Mouse (Mus musculus): ENCODE data around the gene Slc35a5.
A peak's percentile ranks its signal among the peaks of the same experiment; 100 is the strongest.

Gene Slc35a5

GRCm38 (mm10) chr16:45158522-45159388 is at the start of gene Slc35a5, which contains the start of gene Atg3:
Slc35a5 (minus strand) TSS chr16:45158706.
Atg3 (plus strand) TSS chr16:45158785.
- peak; percentile 98 for DNase-seq (ENCODE audit: low spot score)

DNA sequence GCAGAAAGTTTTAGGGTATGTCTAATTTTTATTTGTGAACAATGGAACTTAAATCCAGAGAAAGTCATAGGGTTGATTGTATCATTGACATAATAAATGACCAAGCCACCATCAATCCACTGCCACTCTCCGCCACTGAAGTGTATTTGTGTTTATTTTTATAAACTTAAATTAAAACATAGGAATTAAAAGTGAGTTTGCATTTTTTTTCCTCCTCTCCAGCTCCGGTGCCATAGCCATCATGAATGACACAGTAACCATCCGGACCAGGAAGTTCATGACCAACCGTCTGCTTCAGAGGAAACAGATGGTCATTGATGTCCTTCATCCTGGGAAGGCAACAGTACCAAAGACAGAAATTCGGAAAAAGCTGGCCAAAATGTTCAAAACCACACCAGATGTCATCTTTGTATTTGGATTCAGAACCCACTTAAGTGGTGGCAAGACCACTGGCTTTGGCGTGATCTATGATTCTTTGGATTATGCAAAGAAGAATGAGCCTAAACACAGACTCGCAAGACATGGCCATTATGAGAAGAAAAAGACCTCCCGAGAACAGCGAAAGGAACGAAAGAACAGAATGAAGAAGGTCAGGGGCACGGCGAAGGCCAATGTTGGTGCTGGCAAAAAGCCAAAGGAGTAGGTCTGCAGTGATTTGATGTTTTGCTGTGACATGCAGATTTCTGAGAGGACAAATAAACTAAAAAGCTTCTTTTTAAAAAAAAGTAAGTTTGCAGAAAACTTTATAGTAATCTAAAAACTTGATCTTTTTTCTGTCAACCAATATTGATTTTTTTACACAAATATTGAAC is 46.6 kb upstream of the Slc35a5 start:
- DNase-seq (ENCODE audit: low spot score) = no peak

GRCm38 (mm10) chr16:45204438-45204837 is 45.9 kb upstream of the Slc35a5 start:
- no peak for DNase-seq (ENCODE audit: low spot score)

DNA sequence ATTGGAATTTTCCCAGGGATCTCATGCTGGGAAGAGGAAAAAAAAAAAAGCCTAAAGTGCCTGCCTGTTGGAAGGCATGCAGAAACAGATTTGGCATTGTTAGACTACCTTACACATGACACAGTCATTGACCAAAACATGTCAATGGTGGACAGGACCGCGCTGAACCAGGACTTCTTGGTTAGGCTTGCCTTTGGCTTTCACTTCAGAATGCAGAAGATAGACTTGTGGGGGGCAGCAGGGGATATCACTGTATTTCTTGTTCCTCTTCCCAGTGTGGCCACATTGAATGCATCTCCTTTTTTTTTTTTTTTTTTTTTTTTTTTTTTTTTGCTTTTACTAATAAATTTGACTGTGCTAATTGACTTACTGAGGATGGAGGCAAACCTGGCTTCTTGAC is 42.9 kb upstream of the Slc35a5 start:
- DNase-seq (ENCODE audit: low spot score) = no peak

GRCm38 (mm10) chr16:45196816-45197215 is 38.3 kb upstream of the Slc35a5 start:
- peak; percentile 91 for DNase-seq (ENCODE audit: low spot score)

GRCm38 (mm10) chr16:45192613-45193012 is 34.1 kb upstream of the Slc35a5 start:
- DNase-seq (ENCODE audit: low spot score) = peak; percentile 88

DNA sequence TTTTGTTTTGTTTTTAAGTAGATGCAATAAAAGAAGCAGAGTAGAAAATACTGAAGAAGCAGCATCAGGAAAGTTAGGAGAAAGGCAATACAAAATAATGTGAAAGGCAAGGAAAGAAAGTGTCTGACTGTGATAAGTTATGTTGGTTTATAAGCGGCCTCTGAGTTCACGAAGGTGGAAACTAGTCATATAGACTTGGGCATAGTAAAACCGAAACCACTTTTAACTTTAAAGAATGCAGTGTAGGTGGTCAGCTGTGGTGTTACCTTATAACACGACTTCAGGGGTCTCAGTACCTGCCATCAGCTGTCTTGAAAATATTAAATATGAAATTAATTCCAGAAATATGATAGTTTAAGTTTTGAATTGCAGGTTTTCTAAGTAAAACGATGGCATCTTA is 23.3 kb upstream of the Slc35a5 start:
- no peak for DNase-seq (ENCODE audit: low spot score)

- no peak for DNase-seq (ENCODE audit: low spot score)
These were observed 20.0 kb upstream of the Slc35a5 start for GRCm38 (mm10) chr16:45178552-45178951.

DNA sequence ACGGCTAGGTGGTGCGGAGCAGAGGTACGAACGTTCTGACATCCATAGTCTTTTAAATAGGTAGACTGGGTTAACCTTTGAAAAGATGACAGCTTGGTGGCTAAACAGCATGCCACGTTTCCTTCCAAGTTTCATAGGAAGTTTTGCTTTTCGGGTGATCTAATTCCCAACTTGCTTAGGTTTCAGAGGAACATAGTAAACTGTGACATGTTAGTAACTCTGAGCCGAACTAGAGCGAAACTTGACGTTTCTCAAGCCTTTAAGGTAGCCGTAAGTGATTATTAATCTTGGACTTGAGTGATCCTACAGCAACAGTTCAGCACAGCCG is 847 bp upstream of the Slc35a5 start:
- no peak for DNase-seq (ENCODE audit: low spot score)

GRCm38 (mm10) chr16:45158136-45158521 is 377 bp downstream of the Slc35a5 start:
- DNase-seq (ENCODE audit: low spot score) = peak; percentile 82

DNA sequence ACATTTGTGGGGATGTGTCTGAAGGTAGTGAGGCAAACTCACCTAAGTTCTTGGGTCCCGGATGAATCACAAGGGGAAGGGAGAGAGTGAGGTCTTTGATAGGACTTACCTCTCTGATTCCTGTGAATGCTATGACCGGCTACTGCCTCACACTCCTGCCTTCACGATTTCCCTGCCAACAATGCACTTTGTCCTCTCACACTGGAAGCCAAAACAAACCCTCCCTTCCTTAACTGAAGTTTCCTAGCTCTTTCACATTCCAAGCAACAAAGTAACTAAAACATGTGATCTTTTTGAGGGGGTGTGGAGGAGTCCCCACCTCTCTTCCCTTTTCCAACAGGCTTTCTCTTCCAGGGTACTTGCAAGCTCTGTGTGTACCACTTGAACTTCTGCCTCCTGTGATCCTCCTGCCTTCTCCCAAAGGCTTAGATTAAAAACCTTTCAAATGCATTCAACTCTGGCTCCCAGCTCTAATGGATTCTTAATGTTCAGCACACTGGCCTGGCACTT is 3.7 kb downstream of the Slc35a5 start:
- DNase-seq (ENCODE audit: low spot score) = no peak

GRCm38 (mm10) chr16:45148488-45149082 is 9.9 kb downstream of the Slc35a5 start:
- no peak for DNase-seq (ENCODE audit: low spot score)

DNA sequence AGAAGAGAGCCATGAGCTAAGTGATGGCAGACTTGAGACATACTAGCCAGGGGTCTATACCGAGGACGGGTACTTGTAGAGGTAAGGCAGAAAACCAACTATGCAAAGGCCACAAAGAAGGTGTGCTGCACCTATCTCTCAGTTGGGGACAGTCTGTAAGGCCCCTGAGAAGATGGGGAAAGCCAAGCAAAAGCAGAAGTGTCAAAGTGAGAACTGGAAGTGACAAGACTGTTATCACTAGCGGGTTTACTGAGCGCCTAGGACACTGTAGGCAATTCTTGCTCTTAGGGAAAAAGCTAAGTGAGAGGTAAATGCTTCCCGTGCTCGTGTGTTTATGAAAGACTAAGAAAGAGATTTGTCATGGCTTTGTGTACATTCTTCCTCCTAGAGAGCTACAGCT is 13.4 kb downstream of the Slc35a5 start:
- no peak for DNase-seq (ENCODE audit: low spot score)

DNA sequence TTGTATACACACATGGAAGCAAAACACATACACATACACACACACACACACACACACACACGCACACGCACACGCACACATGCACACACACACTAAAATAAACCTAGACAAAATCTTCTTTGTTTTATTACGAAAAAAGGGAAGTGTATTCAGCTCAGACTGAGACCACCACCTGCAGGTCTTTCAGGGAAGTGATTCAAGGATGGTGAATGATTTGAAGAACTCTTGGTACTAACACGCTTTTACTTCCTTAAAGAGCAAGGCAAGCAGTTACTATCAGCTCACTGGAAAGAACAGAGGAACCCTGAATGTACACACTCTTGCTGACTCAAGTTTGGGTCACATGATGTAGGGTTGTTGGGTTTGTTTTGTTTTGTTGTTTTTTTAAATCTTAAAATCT is 15.9 kb downstream of the Slc35a5 start:
- no peak for DNase-seq (ENCODE audit: low spot score)

DNA sequence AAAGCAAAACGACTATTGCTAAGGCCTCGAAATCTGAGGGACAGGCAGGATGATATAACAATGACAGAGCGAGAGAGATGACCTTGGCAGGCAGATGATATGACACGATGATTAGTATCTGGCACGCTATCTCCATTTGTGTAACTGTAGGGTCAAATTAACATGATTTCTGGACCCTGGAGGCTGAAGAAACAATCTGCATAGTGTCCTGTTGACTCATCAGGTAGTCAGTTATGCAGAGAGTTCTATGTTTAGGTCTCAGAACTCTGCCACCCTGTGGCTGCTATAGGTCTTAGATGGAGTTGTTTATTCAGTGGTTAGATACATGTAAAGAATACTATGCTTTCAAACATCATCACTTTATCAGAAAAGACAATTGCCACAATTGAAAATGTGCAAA is 16.8 kb downstream of the Slc35a5 start:
- DNase-seq (ENCODE audit: low spot score) = no peak

DNA sequence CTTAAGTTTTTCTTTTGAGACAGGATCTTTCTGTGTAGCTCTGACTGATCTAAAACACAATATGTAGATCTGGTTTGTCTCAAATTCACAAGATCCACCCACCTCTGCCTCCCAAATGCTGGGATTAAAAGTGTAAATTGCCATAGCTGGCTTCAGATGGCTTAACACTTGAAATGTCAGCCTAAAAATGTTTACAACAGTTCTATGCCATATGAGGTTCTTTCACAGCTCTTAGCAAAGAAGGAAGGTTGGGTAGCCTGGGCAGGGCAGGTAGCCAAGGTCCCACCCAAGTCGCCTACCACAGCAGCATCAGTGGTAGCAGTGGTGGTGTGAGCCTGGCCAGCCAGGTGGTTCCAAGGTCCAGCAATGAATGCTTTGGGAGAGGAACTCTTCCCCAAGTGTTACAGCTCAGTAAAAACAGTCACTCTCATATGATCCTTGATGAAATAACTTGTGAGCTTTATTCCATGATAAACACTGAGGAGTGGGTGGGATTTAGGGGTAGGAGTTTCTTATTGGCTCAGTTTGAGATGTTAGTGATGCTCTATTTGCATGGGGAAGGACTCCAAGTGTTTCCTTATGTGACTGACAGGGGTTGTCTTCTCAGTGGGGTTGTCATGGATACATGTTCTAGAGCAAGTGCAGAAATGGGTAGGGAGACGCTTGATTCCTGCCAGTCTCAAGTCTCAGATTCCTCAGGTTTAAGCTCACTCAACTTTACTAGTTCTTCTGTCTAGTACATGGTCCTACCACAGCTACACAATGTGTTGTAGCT is 30.4 kb downstream of the Slc35a5 start:
- no peak for DNase-seq (ENCODE audit: low spot score)

DNA sequence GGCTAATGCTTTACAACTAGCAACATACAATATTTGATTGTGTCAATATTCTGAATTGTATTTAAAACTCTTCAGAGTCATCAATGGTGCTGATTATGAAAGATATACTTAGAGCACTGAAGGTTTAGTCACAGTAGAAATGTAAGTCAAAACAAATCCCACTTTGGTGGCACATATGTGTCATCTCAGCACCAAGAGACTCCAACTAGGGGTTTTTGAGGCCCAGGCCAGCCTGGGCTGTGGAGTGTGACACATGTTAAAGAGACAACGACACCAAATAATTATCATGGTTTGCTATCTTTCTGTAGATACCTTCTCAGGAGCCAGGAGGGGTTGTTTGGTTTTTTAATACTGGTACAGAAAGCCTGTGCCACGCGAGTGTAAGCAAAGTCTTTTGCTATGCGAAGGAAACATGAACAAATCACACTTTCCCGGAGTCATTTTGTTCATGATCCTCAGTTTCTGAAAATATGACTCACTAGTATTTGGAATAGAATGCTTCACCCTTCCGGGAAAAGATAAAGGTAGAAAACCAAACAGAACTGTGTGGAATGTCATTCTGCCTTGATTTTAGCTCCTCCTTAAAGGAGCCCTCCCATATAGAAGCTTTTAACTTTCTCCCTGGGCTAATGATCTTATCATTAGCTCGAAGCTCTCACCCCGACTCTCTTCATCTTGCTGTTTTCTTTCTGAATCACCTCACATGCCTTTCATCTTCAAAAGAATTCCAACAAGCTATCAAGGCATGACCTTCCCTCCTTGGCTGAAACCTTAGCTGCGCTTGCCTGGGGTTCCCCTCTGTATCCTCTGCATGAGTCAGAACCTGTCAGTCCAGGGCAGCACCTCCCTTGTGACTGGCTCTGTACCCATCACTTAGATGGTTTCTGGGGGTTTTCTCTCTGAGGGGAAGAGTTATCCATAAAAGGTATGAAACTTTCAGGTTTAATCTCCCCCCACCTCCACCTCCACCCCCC is 34.0 kb downstream of the Slc35a5 start:
- DNase-seq (ENCODE audit: low spot score) = no peak

DNA sequence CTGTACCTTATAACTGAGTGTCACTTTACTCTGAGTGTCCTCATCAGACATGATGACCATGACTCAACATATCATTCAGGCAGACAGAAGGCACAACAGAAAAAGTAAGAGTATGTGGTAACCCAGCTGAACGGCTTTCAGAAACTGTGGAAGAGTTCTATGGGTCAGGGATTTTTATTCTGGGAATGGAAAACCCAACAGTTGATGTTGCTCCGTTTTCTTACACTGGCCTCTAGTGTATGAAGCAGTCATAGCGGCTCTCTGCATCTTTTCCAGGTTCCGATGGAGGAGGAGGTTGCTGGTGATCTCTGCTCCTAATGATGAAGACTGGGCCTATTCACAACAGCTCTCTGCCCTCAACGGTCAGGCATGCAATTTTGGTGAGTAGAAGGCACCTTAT is 35.9 kb downstream of the Slc35a5 start:
- peak; percentile 35 for DNase-seq (ENCODE audit: low spot score)

GRCm38 (mm10) chr16:45120844-45121425 is 37.6 kb downstream of the Slc35a5 start:
- no peak for DNase-seq (ENCODE audit: low spot score)

GRCm38 (mm10) chr16:45118760-45119159 is 39.7 kb downstream of the Slc35a5 start:
- no peak for DNase-seq (ENCODE audit: low spot score)

Measured in retina, embryonic 14.5 days (tissue).